ENCODE assay signal across 8 mouse cellular contexts in the genomic region with DNA sequence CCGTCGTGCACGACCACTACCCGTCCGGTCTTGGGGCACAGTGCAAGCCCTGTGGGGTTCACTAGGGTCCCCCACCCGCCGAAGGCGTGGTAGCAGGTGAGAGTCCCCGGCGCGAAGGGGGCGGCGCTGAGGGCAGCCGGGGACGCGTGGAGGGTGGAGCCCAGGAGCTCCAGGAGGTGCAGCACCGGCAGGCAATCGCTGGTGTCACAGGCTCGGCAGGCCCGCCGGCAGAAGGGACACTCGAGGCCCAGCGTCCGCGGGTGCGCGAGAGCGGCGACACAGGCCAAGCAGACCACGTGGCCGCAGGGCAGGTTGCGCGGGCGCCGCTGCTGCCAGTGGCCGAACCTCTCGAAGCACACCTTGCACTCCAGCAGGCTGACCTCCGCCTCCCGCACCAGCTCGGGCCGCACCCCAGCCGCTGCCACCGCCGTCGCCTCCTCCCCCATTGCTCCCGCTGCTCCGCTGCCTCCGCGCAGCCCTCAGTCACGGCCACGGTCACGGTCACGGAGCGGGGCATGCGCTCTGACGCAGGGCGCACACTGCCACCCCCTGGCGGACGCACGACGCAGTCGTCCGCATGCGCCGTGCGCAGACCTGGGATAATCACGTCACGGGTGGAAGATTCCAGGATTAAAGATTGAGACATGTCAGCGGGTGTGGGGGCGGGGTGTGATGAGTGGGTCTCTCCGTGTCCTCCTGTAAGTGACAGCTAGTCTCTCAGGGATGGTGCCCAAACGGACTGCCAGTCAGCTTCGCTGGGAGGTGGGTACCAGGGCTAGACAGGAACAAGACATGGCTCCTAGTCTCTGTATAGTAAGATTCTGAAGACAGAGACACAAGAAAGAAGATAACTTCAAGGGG. TPM values are rescaled to one million over a fixed set of nuclear protein-coding genes. Genes with fewer than 3 reads are reported as not detected.
DNase-seq lines count a peak whose midpoint lies in the region; ATAC-seq and TF ChIP-seq lines count a peak whose summit lies in the region.

Gene Nhlrc1 (minus strand): TSS at position 517 of the 861 bp plus-strand sequence.

- DNase-seq in heart, adult 9 months (ENCODE audit: low spot score in 2 of 2) = peak; percentile 78 to 81
- peak; percentile 56 to 72 for DNase-seq in kidney, adult 8-10 months
- peak; percentile 92 for DNase-seq in midbrain, embryonic 14.5 days
- DNase-seq in MN1 (ENCODE audit: low spot score) = no peak

- H3K27ac ChIP-seq in bone marrow, adult 2 months (ENCODE audit: control insufficient read depth, insufficient read depth, low read depth, low read length, poor library complexity) = peak within 1 kb of the TSS; percentile 14; the same call in 1 of the 2 replicates
- H3K27ac ChIP-seq in embryonic facial prominence, embryonic 15.5 days (replicated peaks) = no peak within 1 kb of the TSS
- no peak within 1 kb of the TSS for H3K27ac ChIP-seq in limb, embryonic 12.5 days
- no peak within 1 kb of the TSS for H3K27ac ChIP-seq in midbrain, embryonic 14.5 days (replicated peaks; ENCODE audit: low read depth, low read length)
- H3K27ac ChIP-seq in small intestine, adult 2 months (ENCODE audit: insufficient read depth, low read depth, low read length) = no peak within 1 kb of the TSS

- peak within 1 kb of the TSS; percentile 31 for H3K9ac ChIP-seq in embryonic facial prominence, embryonic 15.5 days
- H3K9ac ChIP-seq in limb, embryonic 12.5 days (replicated peaks) = peak within 1 kb of the TSS; percentile 59
- peak within 1 kb of the TSS; percentile 61 for H3K9ac ChIP-seq in midbrain, embryonic 14.5 days (replicated peaks; ENCODE audit: low read length)

- H3K9me3 ChIP-seq in embryonic facial prominence, embryonic 15.5 days (replicated peaks) = peaks cover 13% of the 10 kb centered on the region; the same call in 1 of the 2 replicates
- H3K9me3 ChIP-seq in limb, embryonic 12.5 days = peaks cover 43% of the 10 kb centered on the region
- peaks cover 24% of the 10 kb centered on the region for H3K9me3 ChIP-seq in midbrain, embryonic 14.5 days (ENCODE audit: control insufficient read depth, low read length)

- TF ChIP-seq POLR2A in bone marrow, adult 2 months (IDR thresholded peaks at IDR 0.05; ENCODE audit: borderline replicate concordance, control insufficient read depth, low read depth, low read length) = peak; percentile 39; the same call in 1 of the 2 replicates
- TF ChIP-seq POLR2A in small intestine, adult 2 months (IDR thresholded peaks at IDR 0.05; ENCODE audit: low read depth, low read length) = no peak; the same call in 1 of the 2 replicates

- H3K4me1 ChIP-seq in bone marrow, adult 2 months (ENCODE audit: control insufficient read depth, insufficient read depth, low read length) = no peaks in the 10 kb centered on the region; the same call in none of the 2 replicates
- H3K4me1 ChIP-seq in embryonic facial prominence, embryonic 15.5 days = peaks cover 11% of the 10 kb centered on the region; the same call in 1 of the 2 replicates
- H3K4me1 ChIP-seq in limb, embryonic 12.5 days (replicated peaks) = peaks cover 10% of the 10 kb centered on the region
- peaks cover 6% of the 10 kb centered on the region; the same call in 1 of the 2 replicates for H3K4me1 ChIP-seq in midbrain, embryonic 14.5 days (ENCODE audit: control insufficient read depth, insufficient read depth, low read length)
- H3K4me1 ChIP-seq in small intestine, adult 2 months (ENCODE audit: control insufficient read depth, insufficient read depth, insufficient read length, low read length) = peaks cover 13% of the 10 kb centered on the region; the same call in 1 of the 2 replicates

- H3K4me3 ChIP-seq in bone marrow, adult 2 months (replicated peaks; ENCODE audit: control insufficient read depth, low read depth, low read length) = peak within 1 kb of the TSS; percentile 72
- H3K4me3 ChIP-seq in embryonic facial prominence, embryonic 15.5 days (replicated peaks) = peak within 1 kb of the TSS; percentile 65
- peak within 1 kb of the TSS; percentile 59 for H3K4me3 ChIP-seq in limb, embryonic 12.5 days (replicated peaks)
- H3K4me3 ChIP-seq in midbrain, embryonic 14.5 days (replicated peaks; ENCODE audit: low read depth, low read length) = peak within 1 kb of the TSS; percentile 56
- H3K4me3 ChIP-seq in small intestine, adult 2 months (ENCODE audit: low read depth, low read length) = peak within 1 kb of the TSS; percentile 66

- 3% methylated on average over 72 of the region's 73 CpGs for WGBS in bone marrow, adult 2 months
- WGBS in embryonic facial prominence, embryonic 15.5 days = 3% methylated on average over 71 of the region's 73 CpGs
- WGBS in limb, embryonic 12.5 days = 5% methylated on average over 73 of the region's 73 CpGs
- WGBS in midbrain, embryonic 14.5 days = 3% methylated on average over 73 of the region's 73 CpGs
- 2% methylated on average over 73 of the region's 73 CpGs for WGBS in small intestine, adult 2 months

- no peaks in the 10 kb centered on the region for H3K36me3 ChIP-seq in embryonic facial prominence, embryonic 15.5 days
- no peaks in the 10 kb centered on the region for H3K36me3 ChIP-seq in limb, embryonic 12.5 days
- no peaks in the 10 kb centered on the region for H3K36me3 ChIP-seq in midbrain, embryonic 14.5 days (ENCODE audit: control insufficient read depth, insufficient read depth, low read length)
- no peaks in the 10 kb centered on the region for H3K36me3 ChIP-seq in small intestine, adult 2 months (ENCODE audit: control insufficient read depth, insufficient read depth, low read length)

- ATAC-seq in embryonic facial prominence, embryonic 15.5 days (ENCODE audit: insufficient number of reproducible peaks, low FRiP score, low TSS enrichment, low read depth) = peak; percentile 88
- ATAC-seq in limb, embryonic 12.5 days (ENCODE audit: insufficient number of reproducible peaks, insufficient read depth, low FRiP score, low TSS enrichment, low read depth) = peak; percentile 75
- peak; percentile 88 for ATAC-seq in midbrain, embryonic 14.5 days (ENCODE audit: low FRiP score, low TSS enrichment)

- TF ChIP-seq CTCF in bone marrow, adult 2 months (IDR thresholded peaks at IDR 0.05; ENCODE audit: control insufficient read depth, insufficient read depth, low read length) = peak; percentile 94
- peak; percentile 88 for TF ChIP-seq CTCF in small intestine, adult 2 months (IDR thresholded peaks at IDR 0.05; ENCODE audit: extremely low read depth, insufficient read length, insufficient replicate concordance, low read depth, low read length)

- peak within 1 kb of the TSS; percentile 100 for H3K4me2 ChIP-seq in embryonic facial prominence, embryonic 15.5 days (replicated peaks)
- peak within 1 kb of the TSS; percentile 98 for H3K4me2 ChIP-seq in limb, embryonic 12.5 days
- H3K4me2 ChIP-seq in midbrain, embryonic 14.5 days (ENCODE audit: low read length) = peak within 1 kb of the TSS; percentile 95

- H3K27me3 ChIP-seq in embryonic facial prominence, embryonic 15.5 days = no peaks in the 10 kb centered on the region
- peaks cover 34% of the 10 kb centered on the region for H3K27me3 ChIP-seq in limb, embryonic 12.5 days
- H3K27me3 ChIP-seq in midbrain, embryonic 14.5 days (ENCODE audit: control insufficient read depth, insufficient read depth, low read length) = no peaks in the 10 kb centered on the region
- H3K27me3 ChIP-seq in small intestine, adult 2 months (ENCODE audit: control insufficient read depth, insufficient read depth, low read length) = no peaks in the 10 kb centered on the region

RNA-seq across cellular contexts. Expression of gene Nhlrc1, which starts in this region (rescaled TPM):
- polyA plus RNA-seq in bone marrow, adult 2 months (2011; ENCODE audit: insufficient read depth, insufficient read length, low replicate concordance, missing spikeins) = not detected in 2 replicates
- polyA plus RNA-seq in embryonic facial prominence, embryonic 15.5 days (2015; fragmentation: Nextera tagmentation; extraction: Ambion mirVana) = 5.9 TPM in 2 replicates
- 4.1 and 4.3 TPM in 2 replicates for polyA plus RNA-seq in limb, embryonic 12.5 days (2016; fragmentation: Nextera tagmentation; extraction: Ambion mirVana)
- 16.3 and 16.7 TPM in 2 replicates for polyA plus RNA-seq in midbrain, embryonic 14.5 days (2014; fragmentation: Nextera tagmentation; extraction: Ambion mirVana)
- 2.4 and 4.7 TPM in 2 replicates for polyA plus RNA-seq in small intestine, adult 2 months (2012; rRNA removed)
